Mouse (Mus musculus): ENCODE measurements around the gene Sh3gl2. TPM values are rescaled to one million over a fixed set of nuclear protein-coding genes. Genes with fewer than 3 reads are reported as not detected.
A peak's percentile ranks its signal among the peaks of the same experiment; 100 is the strongest.

The Sh3gl2 gene
- polyA plus RNA-seq, 2 experiments, result 3.1 to 5.2 TPM

- 85% methylated on average over 6 of the region's 6 CpGs for WGBS
- ATAC-seq (ENCODE audit: low FRiP score, low read depth), result no peak
These were observed 95.9 kb downstream of the Sh3gl2 start for GRCm38 (mm10) chr4:85300610-85301405.

GRCm38 (mm10) chr4:85305912-85306573, 101.1 kb downstream of the Sh3gl2 start:
- Histone ChIP-seq H3K4me1 (ENCODE audit: control insufficient read depth, insufficient read depth, low read length) (no peaks in the 10 kb centered on the region), H3K9me3 (ENCODE audit: control insufficient read depth, low read length) (no peaks in the 10 kb centered on the region), H3K9ac (ENCODE audit: low read depth, low read length, severe bottlenecking) (no peak overlapping the region), H3K4me2 (replicated peaks; ENCODE audit: low read depth, low read length, severe bottlenecking) (no peak overlapping the region), H3K4me3 (replicated peaks; ENCODE audit: low read length) (no peak overlapping the region), H3K36me3 (ENCODE audit: control insufficient read depth, insufficient read depth, low read length) (no peaks in the 10 kb centered on the region), H3K27me3 (ENCODE audit: control insufficient read depth, insufficient read depth, low read length) (no peaks in the 10 kb centered on the region), H3K27ac (replicated peaks; ENCODE audit: low read depth, low read length) (no peak overlapping the region)
- DNase-seq (ENCODE audit: low spot score) (no peak), ATAC-seq (ENCODE audit: low FRiP score, low read depth) (no peak)
- no peak for TF ChIP-seq POLR2A (IDR thresholded peaks at IDR 0.05; ENCODE audit: borderline replicate concordance, extremely low read depth, insufficient read depth, insufficient read length)
- WGBS, result 75% methylated on average over 7 of the region's 7 CpGs

More at GRCm38 (mm10) chr4:85300610-85301405, 95.9 kb downstream of the Sh3gl2 start:
- no peak overlapping the region for H3K4me2 ChIP-seq (replicated peaks; ENCODE audit: low read depth, low read length, severe bottlenecking)
- H3K4me1 ChIP-seq (ENCODE audit: control insufficient read depth, insufficient read depth, low read length), result no peaks in the 10 kb centered on the region
- H3K4me3 ChIP-seq (replicated peaks; ENCODE audit: low read length), result no peak overlapping the region
- no peaks in the 10 kb centered on the region for H3K36me3 ChIP-seq (ENCODE audit: control insufficient read depth, insufficient read depth, low read length)
- no peak for TF ChIP-seq POLR2A (IDR thresholded peaks at IDR 0.05; ENCODE audit: borderline replicate concordance, extremely low read depth, insufficient read depth, insufficient read length)
- H3K9ac ChIP-seq (ENCODE audit: low read depth, low read length, severe bottlenecking), result no peak overlapping the region
- no peak for DNase-seq (ENCODE audit: low spot score)
- H3K9me3 ChIP-seq (ENCODE audit: control insufficient read depth, low read length), result no peaks in the 10 kb centered on the region
- no peaks in the 10 kb centered on the region for H3K27me3 ChIP-seq (ENCODE audit: control insufficient read depth, insufficient read depth, low read length)
- no peak overlapping the region for H3K27ac ChIP-seq (replicated peaks; ENCODE audit: low read depth, low read length)

GRCm38 (mm10) chr4:85319092-85319491, 114.2 kb downstream of the Sh3gl2 start:
- Histone ChIP-seq H3K27me3 (ENCODE audit: control insufficient read depth, insufficient read depth, low read length) (no peaks in the 10 kb centered on the region), H3K9me3 (ENCODE audit: control insufficient read depth, low read length) (no peaks in the 10 kb centered on the region), H3K4me1 (ENCODE audit: control insufficient read depth, insufficient read depth, low read length) (0 out of 2 replicates have a peak, but pooled peaks cover 5% of the 10 kb centered on the region), H3K4me3 (replicated peaks; ENCODE audit: low read length) (no peak overlapping the region), H3K4me2 (replicated peaks; ENCODE audit: low read depth, low read length, severe bottlenecking) (no peak overlapping the region), H3K36me3 (ENCODE audit: control insufficient read depth, insufficient read depth, low read length) (no peaks in the 10 kb centered on the region), H3K9ac (ENCODE audit: low read depth, low read length, severe bottlenecking) (no peak overlapping the region), H3K27ac (replicated peaks; ENCODE audit: low read depth, low read length) (no peak overlapping the region)
- TF ChIP-seq POLR2A (IDR thresholded peaks at IDR 0.05; ENCODE audit: borderline replicate concordance, extremely low read depth, insufficient read depth, insufficient read length), result no peak
- no peak for ATAC-seq (ENCODE audit: low FRiP score, low read depth)
- DNase-seq (ENCODE audit: low spot score), result no peak
- WGBS, result 54% methylated on average over 3 of the region's 3 CpGs

- peak; percentile 6 for DNase-seq (ENCODE audit: low spot score)
- H3K36me3 ChIP-seq (ENCODE audit: control insufficient read depth, insufficient read depth, low read length), result no peaks in the 10 kb centered on the region
- no peak for ATAC-seq (ENCODE audit: low FRiP score, low read depth)
- no peak for TF ChIP-seq POLR2A (IDR thresholded peaks at IDR 0.05; ENCODE audit: borderline replicate concordance, extremely low read depth, insufficient read depth, insufficient read length)
- H3K27me3 ChIP-seq (ENCODE audit: control insufficient read depth, insufficient read depth, low read length), result no peaks in the 10 kb centered on the region
- no peak overlapping the region for H3K4me2 ChIP-seq (replicated peaks; ENCODE audit: low read depth, low read length, severe bottlenecking)
- 41% methylated on average over 6 of the region's 6 CpGs for WGBS
- no peaks in the 10 kb centered on the region for H3K4me1 ChIP-seq (ENCODE audit: control insufficient read depth, insufficient read depth, low read length)
- no peak overlapping the region for H3K9ac ChIP-seq (ENCODE audit: low read depth, low read length, severe bottlenecking)
- no peak overlapping the region for H3K27ac ChIP-seq (replicated peaks; ENCODE audit: low read depth, low read length)
- no peak overlapping the region for H3K4me3 ChIP-seq (replicated peaks; ENCODE audit: low read length)
- no peaks in the 10 kb centered on the region for H3K9me3 ChIP-seq (ENCODE audit: control insufficient read depth, low read length)
These were observed 120.5 kb downstream of the Sh3gl2 start for GRCm38 (mm10) chr4:85325454-85325853.

GRCm38 (mm10) chr4:85326052-85326451, 121.1 kb downstream of the Sh3gl2 start:
- no peak overlapping the region for H3K4me2 ChIP-seq (replicated peaks; ENCODE audit: low read depth, low read length, severe bottlenecking)
- DNase-seq (ENCODE audit: low spot score), result no peak
- H3K4me1 ChIP-seq (ENCODE audit: control insufficient read depth, insufficient read depth, low read length), result no peaks in the 10 kb centered on the region
- H3K9me3 ChIP-seq (ENCODE audit: control insufficient read depth, low read length), result no peaks in the 10 kb centered on the region
- H3K27me3 ChIP-seq (ENCODE audit: control insufficient read depth, insufficient read depth, low read length), result no peaks in the 10 kb centered on the region
- no peak overlapping the region for H3K4me3 ChIP-seq (replicated peaks; ENCODE audit: low read length)
- TF ChIP-seq POLR2A (IDR thresholded peaks at IDR 0.05; ENCODE audit: borderline replicate concordance, extremely low read depth, insufficient read depth, insufficient read length), result no peak
- H3K36me3 ChIP-seq (ENCODE audit: control insufficient read depth, insufficient read depth, low read length), result no peaks in the 10 kb centered on the region
- ATAC-seq (ENCODE audit: low FRiP score, low read depth), result no peak
- 74% methylated on average over 1 of the region's 1 CpGs for WGBS
- no peak overlapping the region for H3K27ac ChIP-seq (replicated peaks; ENCODE audit: low read depth, low read length)
- no peak overlapping the region for H3K9ac ChIP-seq (ENCODE audit: low read depth, low read length, severe bottlenecking)
